Mouse (Mus musculus): ENCODE measurements at regions not wholly inside any gene's neighbourhood (a gene's known extent, or its start where the extent isn't known, plus 50 kb on each side); places are given as distances from the start of the nearest gene placed in this dataset.

GRCm38 (mm10) chr3:99641343-99642106 lies 243.7 kb upstream of the Spag17 start:
- Histone ChIP-seq H3K36me3 (replicated peaks) (no peaks in the 10 kb centered on the region), H3K27ac (no peak overlapping the region), H3K4me1 (no peaks in the 10 kb centered on the region), H3K9me3 (no peaks in the 10 kb centered on the region), H3K4me3 (no peak overlapping the region), H3K27me3 (ENCODE audit: poor library complexity, severe bottlenecking) (no peaks in the 10 kb centered on the region)
- no peak for DNase-seq (ENCODE audit: extremely low spot score, low spot score)
- WGBS = 89% methylated on average over 8 of the region's 8 CpGs

- H3K9me3 ChIP-seq = no peaks in the 10 kb centered on the region
- no peak for DNase-seq (ENCODE audit: extremely low spot score, low spot score)
- 82% methylated on average over 1 of the region's 1 CpGs for WGBS
- H3K27ac ChIP-seq = no peak overlapping the region
- no peak overlapping the region for H3K4me3 ChIP-seq
- H3K4me1 ChIP-seq = no peaks in the 10 kb centered on the region
- H3K27me3 ChIP-seq (ENCODE audit: poor library complexity, severe bottlenecking) = no peaks in the 10 kb centered on the region
- H3K36me3 ChIP-seq (replicated peaks) = no peaks in the 10 kb centered on the region
Measured at GRCm38 (mm10) chr3:99644910-99645309, 240.3 kb upstream of the Spag17 start.

GRCm38 (mm10) chr3:99645318-99645717 lies 239.9 kb upstream of the Spag17 start:
- Histone ChIP-seq H3K4me3 (no peak overlapping the region), H3K36me3 (replicated peaks) (no peaks in the 10 kb centered on the region), H3K4me1 (no peaks in the 10 kb centered on the region), H3K27me3 (ENCODE audit: poor library complexity, severe bottlenecking) (no peaks in the 10 kb centered on the region), H3K9me3 (no peaks in the 10 kb centered on the region), H3K27ac (no peak overlapping the region)
- no peak for DNase-seq (ENCODE audit: extremely low spot score, low spot score)
- WGBS = 93% methylated on average over 4 of the region's 4 CpGs

- H3K4me1 ChIP-seq = no peaks in the 10 kb centered on the region
- H3K4me3 ChIP-seq = no peak overlapping the region
- 94% methylated on average over 5 of the region's 5 CpGs for WGBS
- no peak overlapping the region for H3K27ac ChIP-seq
- H3K27me3 ChIP-seq (ENCODE audit: poor library complexity, severe bottlenecking) = no peaks in the 10 kb centered on the region
- H3K36me3 ChIP-seq (replicated peaks) = no peaks in the 10 kb centered on the region
- no peak for DNase-seq (ENCODE audit: extremely low spot score, low spot score)
- no peaks in the 10 kb centered on the region for H3K9me3 ChIP-seq
Measured at GRCm38 (mm10) chr3:99657617-99658016, 227.6 kb upstream of the Spag17 start.

- Histone ChIP-seq H3K4me1 (peaks cover 6% of the 10 kb centered on the region), H3K4me3 (no peak overlapping the region), H3K27me3 (ENCODE audit: poor library complexity, severe bottlenecking) (no peaks in the 10 kb centered on the region), H3K27ac (no peak overlapping the region), H3K9me3 (no peaks in the 10 kb centered on the region), H3K36me3 (replicated peaks) (no peaks in the 10 kb centered on the region)
- no peak for DNase-seq (ENCODE audit: extremely low spot score, low spot score)
- WGBS = 92% methylated on average over 6 of the region's 6 CpGs
Measured at GRCm38 (mm10) chr3:99663783-99664182, 221.4 kb upstream of the Spag17 start.

GRCm38 (mm10) chr3:99665363-99665762 lies 219.8 kb upstream of the Spag17 start:
- H3K4me1 ChIP-seq = peaks cover 6% of the 10 kb centered on the region
- H3K36me3 ChIP-seq (replicated peaks) = no peaks in the 10 kb centered on the region
- no peak overlapping the region for H3K27ac ChIP-seq
- no peaks in the 10 kb centered on the region for H3K27me3 ChIP-seq (ENCODE audit: poor library complexity, severe bottlenecking)
- WGBS = 79% methylated on average over 5 of the region's 5 CpGs
- no peak overlapping the region for H3K4me3 ChIP-seq
- no peak for DNase-seq (ENCODE audit: extremely low spot score, low spot score)
- no peaks in the 10 kb centered on the region for H3K9me3 ChIP-seq

GRCm38 (mm10) chr3:99665902-99666768 lies 219.1 kb upstream of the Spag17 start:
- no peaks in the 10 kb centered on the region for H3K27me3 ChIP-seq (ENCODE audit: poor library complexity, severe bottlenecking)
- H3K27ac ChIP-seq = no peak overlapping the region
- H3K4me3 ChIP-seq = no peak overlapping the region
- no peak for DNase-seq (ENCODE audit: extremely low spot score, low spot score)
- WGBS = 36% methylated on average over 10 of the region's 10 CpGs
- no peaks in the 10 kb centered on the region for H3K36me3 ChIP-seq (replicated peaks)
- no peaks in the 10 kb centered on the region for H3K9me3 ChIP-seq
- H3K4me1 ChIP-seq = peaks cover 6% of the 10 kb centered on the region

GRCm38 (mm10) chr3:99674145-99674544 lies 211.1 kb upstream of the Spag17 start:
- WGBS = 89% methylated on average over 2 of the region's 2 CpGs

GRCm38 (mm10) chr3:99709506-99709905 lies 175.7 kb upstream of the Spag17 start:
- 77% methylated on average over 4 of the region's 4 CpGs for WGBS

More at GRCm38 (mm10) chr3:99674145-99674544, 211.1 kb upstream of the Spag17 start:
- no peaks in the 10 kb centered on the region for H3K9me3 ChIP-seq
- H3K36me3 ChIP-seq (replicated peaks) = no peaks in the 10 kb centered on the region
- no peak for DNase-seq (ENCODE audit: extremely low spot score, low spot score)
- no peaks in the 10 kb centered on the region for H3K4me1 ChIP-seq
- H3K27ac ChIP-seq = no peak overlapping the region
- no peak overlapping the region for H3K4me3 ChIP-seq
- no peaks in the 10 kb centered on the region for H3K27me3 ChIP-seq (ENCODE audit: poor library complexity, severe bottlenecking)

GRCm38 (mm10) chr3:99716381-99716780 lies 168.8 kb upstream of the Spag17 start:
- H3K27me3 ChIP-seq (ENCODE audit: poor library complexity, severe bottlenecking) = no peaks in the 10 kb centered on the region
- no peaks in the 10 kb centered on the region for H3K9me3 ChIP-seq
- no peaks in the 10 kb centered on the region for H3K4me1 ChIP-seq
- H3K4me3 ChIP-seq = no peak overlapping the region
- no peak overlapping the region for H3K27ac ChIP-seq
- DNase-seq (ENCODE audit: extremely low spot score, low spot score) = no peak
- H3K36me3 ChIP-seq (replicated peaks) = no peaks in the 10 kb centered on the region
- 53% methylated on average over 4 of the region's 4 CpGs for WGBS

More at GRCm38 (mm10) chr3:99709506-99709905, 175.7 kb upstream of the Spag17 start:
- no peaks in the 10 kb centered on the region for H3K9me3 ChIP-seq
- no peaks in the 10 kb centered on the region for H3K36me3 ChIP-seq (replicated peaks)
- no peak overlapping the region for H3K27ac ChIP-seq
- no peak overlapping the region for H3K4me3 ChIP-seq
- no peak for DNase-seq (ENCODE audit: extremely low spot score, low spot score)
- H3K4me1 ChIP-seq = no peaks in the 10 kb centered on the region
- no peaks in the 10 kb centered on the region for H3K27me3 ChIP-seq (ENCODE audit: poor library complexity, severe bottlenecking)

- Histone ChIP-seq H3K4me1 (no peaks in the 10 kb centered on the region), H3K9me3 (no peaks in the 10 kb centered on the region), H3K4me3 (no peak overlapping the region), H3K36me3 (replicated peaks) (no peaks in the 10 kb centered on the region), H3K27ac (no peak overlapping the region), H3K27me3 (ENCODE audit: poor library complexity, severe bottlenecking) (no peaks in the 10 kb centered on the region)
- no peak for DNase-seq (ENCODE audit: extremely low spot score, low spot score)
- WGBS = 91% methylated on average over 3 of the region's 3 CpGs
Measured at GRCm38 (mm10) chr3:99738093-99738803, 147.0 kb upstream of the Spag17 start.

GRCm38 (mm10) chr3:99739654-99740053 lies 145.6 kb upstream of the Spag17 start:
- Histone ChIP-seq H3K27me3 (ENCODE audit: poor library complexity, severe bottlenecking) (no peaks in the 10 kb centered on the region), H3K36me3 (replicated peaks) (no peaks in the 10 kb centered on the region), H3K27ac (no peak overlapping the region), H3K9me3 (no peaks in the 10 kb centered on the region), H3K4me3 (no peak overlapping the region), H3K4me1 (no peaks in the 10 kb centered on the region)
- WGBS = 86% methylated on average over 7 of the region's 7 CpGs
- no peak for DNase-seq (ENCODE audit: extremely low spot score, low spot score)

Data from forebrain, embryonic 10.5 days (tissue).